8 mouse cellular contexts compared by ENCODE assay signal in the genomic region with DNA sequence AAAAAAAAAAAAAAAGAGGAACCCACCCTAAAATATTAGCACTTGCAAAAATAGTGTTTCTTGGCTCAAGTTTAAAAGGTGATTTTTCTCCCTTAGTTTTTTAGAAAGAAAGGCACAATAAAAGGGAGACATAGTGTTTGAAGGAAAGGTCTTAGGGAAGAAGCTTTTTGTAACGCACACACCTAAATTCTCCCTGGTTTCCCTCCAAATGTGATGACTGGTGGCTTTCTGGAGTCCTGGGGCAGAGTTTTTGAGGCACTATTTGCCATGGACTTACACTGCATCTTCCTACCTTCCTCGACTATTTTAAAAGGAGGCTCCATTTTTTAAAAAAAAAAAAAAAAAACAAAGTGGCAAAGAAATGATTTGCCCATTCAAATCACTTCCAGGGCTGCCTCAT.
DNase-seq lines count a peak whose midpoint lies in the region; ATAC-seq and TF ChIP-seq lines count a peak whose summit lies in the region.
"Had no signal": no experiment of that assay in that cellular context is flagged by ENCODE, and none has a peak within 500 bp of the region (broad histone marks: within the 10 kb centered on the region; RNA-seq: fewer than 3 reads in every experiment).

No protein-coding gene starts in this region.

- no peaks in the 10 kb centered on the region for H3K36me3 ChIP-seq in kidney, embryonic 16.5 days (ENCODE audit: insufficient read depth, low read length)
- H3K36me3 ChIP-seq in forebrain, embryonic 11.5 days (ENCODE audit: control insufficient read depth, insufficient read depth, low read length): no peaks in the 10 kb centered on the region
- H3K36me3 ChIP-seq in hindbrain, postnatal 0 days (ENCODE audit: insufficient read depth, low read length): no peaks in the 10 kb centered on the region
- no peaks in the 10 kb centered on the region for H3K36me3 ChIP-seq in neural tube, embryonic 12.5 days
- no peaks in the 10 kb centered on the region for H3K36me3 ChIP-seq in liver, postnatal 0 days (replicated peaks; ENCODE audit: insufficient read depth, low read length)

- no peak overlapping the region for H3K9ac ChIP-seq in kidney, embryonic 16.5 days (replicated peaks; ENCODE audit: low read length)
- no peak overlapping the region; the same call in 1 of the 2 replicates for H3K9ac ChIP-seq in forebrain, embryonic 11.5 days (ENCODE audit: low read length)
- peak overlapping the region; percentile 63; the same call in 1 of the 2 replicates for H3K9ac ChIP-seq in hindbrain, postnatal 0 days (replicated peaks; ENCODE audit: low read length)
- H3K9ac ChIP-seq in neural tube, embryonic 12.5 days: no peak overlapping the region
- H3K9ac ChIP-seq in liver, postnatal 0 days (replicated peaks): no peak overlapping the region

- peaks cover 11% of the 10 kb centered on the region; the same call in 1 of the 2 replicates for H3K27me3 ChIP-seq in kidney, embryonic 16.5 days (ENCODE audit: insufficient read depth, low read length)
- no peaks in the 10 kb centered on the region; the same call in 1 of the 2 replicates for H3K27me3 ChIP-seq in forebrain, embryonic 11.5 days (ENCODE audit: control insufficient read depth, insufficient read depth, low read length)
- no peaks in the 10 kb centered on the region for H3K27me3 ChIP-seq in hindbrain, postnatal 0 days (ENCODE audit: insufficient read depth, low read length)
- no peaks in the 10 kb centered on the region for H3K27me3 ChIP-seq in neural tube, embryonic 12.5 days (replicated peaks)
- 0 out of 2 replicates have a peak, but pooled peaks cover 4% of the 10 kb centered on the region for H3K27me3 ChIP-seq in liver, postnatal 0 days (ENCODE audit: insufficient read depth, low read length)

- H3K4me1 ChIP-seq in kidney, embryonic 16.5 days (ENCODE audit: insufficient read depth, low read length): no peaks in the 10 kb centered on the region
- H3K4me1 ChIP-seq in forebrain, embryonic 11.5 days (replicated peaks; ENCODE audit: control insufficient read depth, insufficient read depth, low read length): no peaks in the 10 kb centered on the region; the same call in 1 of the 2 replicates
- H3K4me1 ChIP-seq in hindbrain, postnatal 0 days (ENCODE audit: insufficient read depth, low read length): no peaks in the 10 kb centered on the region
- 0 out of 2 replicates have a peak, but pooled peaks cover 4% of the 10 kb centered on the region for H3K4me1 ChIP-seq in neural tube, embryonic 12.5 days
- no peaks in the 10 kb centered on the region for H3K4me1 ChIP-seq in liver, postnatal 0 days (ENCODE audit: insufficient read depth)

- DNase-seq in kidney, postnatal 14 days: no peak
- no peak for DNase-seq in forebrain, embryonic 11.5 days (ENCODE audit: low spot score)
- DNase-seq in hindbrain, postnatal 0 days (ENCODE audit: low spot score): no peak
- DNase-seq in liver, postnatal 0 days: no peak
- no peak for DNase-seq in layer of hippocampus, adult 9-11 months
- DNase-seq: kidney, adult 11 months had no signal

- no peak overlapping the region; the same call in 1 of the 2 replicates for H3K4me3 ChIP-seq in kidney, embryonic 16.5 days (ENCODE audit: low read length)
- H3K4me3 ChIP-seq in forebrain, embryonic 11.5 days (ENCODE audit: low read depth, low read length): peak overlapping the region; percentile 38; the same call in 1 of the 2 replicates
- H3K4me3 ChIP-seq in hindbrain, postnatal 0 days (ENCODE audit: low read length): peak overlapping the region; percentile 54
- H3K4me3 ChIP-seq in neural tube, embryonic 12.5 days: no peak overlapping the region
- no peak overlapping the region for H3K4me3 ChIP-seq in liver, postnatal 0 days (ENCODE audit: low read depth, low read length)

- ATAC-seq in kidney, embryonic 16.5 days (ENCODE audit: low FRiP score, low TSS enrichment): no peak
- no peak for ATAC-seq in forebrain, embryonic 11.5 days (replicated peaks; ENCODE audit: low FRiP score)
- ATAC-seq in hindbrain, postnatal 0 days: no peak
- no peak for ATAC-seq in neural tube, embryonic 12.5 days (ENCODE audit: low FRiP score, low read depth)
- no peak for ATAC-seq in liver, postnatal 0 days

- WGBS in kidney, embryonic 16.5 days: 44% methylated on average over 2 of the region's 2 CpGs
- WGBS in forebrain, embryonic 11.5 days: 24% methylated on average over 2 of the region's 2 CpGs
- WGBS in hindbrain, postnatal 0 days: 7% methylated on average over 2 of the region's 2 CpGs
- whole genome bisulfite sequencing in neural tube, embryonic 12.5 days: 27% methylated on average over 2 of the region's 2 CpGs
- WGBS in liver, postnatal 0 days (ENCODE audit: insufficient replicate concordance): 45% methylated on average over 2 of the region's 2 CpGs

- TF ChIP-seq CTCF in hindbrain, postnatal 0 days (IDR thresholded peaks at IDR 0.05; ENCODE audit: low read depth): no peak
- no peak for TF ChIP-seq CTCF in liver, postnatal 0 days (IDR thresholded peaks at IDR 0.05; ENCODE audit: low read depth)

- peak overlapping the region; percentile 75; the same call in 1 of the 2 replicates for H3K4me2 ChIP-seq in kidney, embryonic 16.5 days (replicated peaks; ENCODE audit: low read depth, low read length)
- H3K4me2 ChIP-seq in forebrain, embryonic 11.5 days (ENCODE audit: low read depth, low read length, severe bottlenecking): peak overlapping the region; percentile 62; the same call in 1 of the 2 replicates
- peak overlapping the region; percentile 72 for H3K4me2 ChIP-seq in hindbrain, postnatal 0 days (ENCODE audit: low read depth, low read length)
- peak overlapping the region; percentile 59 for H3K4me2 ChIP-seq in neural tube, embryonic 12.5 days (replicated peaks)
- no peak overlapping the region; the same call in 1 of the 2 replicates for H3K4me2 ChIP-seq in liver, postnatal 0 days (ENCODE audit: low read depth, low read length)

- no peaks in the 10 kb centered on the region for H3K9me3 ChIP-seq in kidney, embryonic 16.5 days (ENCODE audit: low read length)
- H3K9me3 ChIP-seq in forebrain, embryonic 11.5 days (ENCODE audit: control insufficient read depth, low read length): no peaks in the 10 kb centered on the region
- H3K9me3 ChIP-seq in hindbrain, postnatal 0 days (ENCODE audit: low read length): no peaks in the 10 kb centered on the region
- H3K9me3 ChIP-seq in neural tube, embryonic 12.5 days: no peaks in the 10 kb centered on the region
- no peaks in the 10 kb centered on the region for H3K9me3 ChIP-seq in liver, postnatal 0 days (ENCODE audit: low read length)

- no peak overlapping the region for H3K27ac ChIP-seq in kidney, embryonic 16.5 days (ENCODE audit: low read length)
- H3K27ac ChIP-seq in forebrain, embryonic 11.5 days (ENCODE audit: low read depth, low read length): no peak overlapping the region
- peak overlapping the region; percentile 84 for H3K27ac ChIP-seq in hindbrain, postnatal 0 days
- no peak overlapping the region for H3K27ac ChIP-seq in neural tube, embryonic 12.5 days
- no peak overlapping the region for H3K27ac ChIP-seq in liver, postnatal 0 days (ENCODE audit: low read depth)

- TF ChIP-seq EP300 in liver, postnatal 0 days (IDR thresholded peaks at IDR 0.05; ENCODE audit: low read depth): no peak

Comparison
In these comparisons a context has a peak if more than half of its experiments do, and no peak if none do; other contexts are left out.
1. H3K4me3 ChIP-seq: peak in forebrain, embryonic 11.5 days (single experiment) and hindbrain, postnatal 0 days (single experiment); none in kidney, embryonic 16.5 days (single experiment), neural tube, embryonic 12.5 days (single experiment) and liver, postnatal 0 days (single experiment).